Mouse (Mus musculus) hindbrain, embryonic 15.5 days (tissue): ENCODE measurements at regions not wholly inside any gene's neighbourhood (a gene's known extent, or its start where the extent isn't known, plus 50 kb on each side); places are given as distances from the start of the nearest gene placed in this dataset.
"Not testable (repeated sequence)": the region's sequence is repeated elsewhere in the genome, so short reads cannot be mapped to it uniquely, and the experiment has no call there.

ENCODE experiments used
- ATAC-seq: fragments of 200-750 bp; cut with Nextera tagmentation; 2 replicates; pipeline ENCODE4 v1.8.0; 2017; ENCODE audit warnings: low read depth, moderate number of reproducible peaks, moderate TSS enrichment; ENCODE audit not compliant: low FRiP score
- H3K27ac ChIP-seq: fragments of 300-500 bp; sonication (generic); replicated peaks from 2 replicates; pipeline ENCODE4 v1.5.1; 2015; ENCODE audit warnings: mild to moderate bottlenecking, inconsistent platforms
- H3K27me3 ChIP-seq: fragments of 300-500 bp; sonication (generic); 2 replicates; pipeline ENCODE4 v1.6.1; 2015; ENCODE audit warnings: control low read depth, inconsistent platforms
- H3K36me3 ChIP-seq: fragments of 300-500 bp; sonication (generic); 2 replicates; pipeline ENCODE4 v1.6.1; 2015; ENCODE audit warnings: control low read depth, inconsistent platforms
- H3K4me1 ChIP-seq: fragments of 300-500 bp; sonication (generic); replicated peaks from 2 replicates; pipeline ENCODE4 v1.6.1; 2015; ENCODE audit warnings: control low read depth, inconsistent platforms
- H3K4me2 ChIP-seq: fragments of 300-500 bp; sonication (generic); 2 replicates; pipeline ENCODE4 v1.6.1; 2015; ENCODE audit warnings: moderate library complexity, mild to moderate bottlenecking, inconsistent platforms
- H3K4me3 ChIP-seq: fragments of 300-500 bp; sonication (generic); 2 replicates; pipeline ENCODE4 v1.5.1; 2015; ENCODE audit warnings: mild to moderate bottlenecking, inconsistent platforms
- H3K9ac ChIP-seq: fragments of 300-500 bp; sonication (generic); 2 replicates; pipeline ENCODE4 v1.6.1; 2015; ENCODE audit warnings: inconsistent platforms
- H3K9me3 ChIP-seq: fragments of 300-500 bp; sonication (generic); 2 replicates; pipeline ENCODE4 v1.6.1; 2016; ENCODE audit warnings: control low read depth, inconsistent platforms
- WGBS: fragments of 180-500 bp; shearing (Covaris S2); methylation state at CpG from one replicate; pipeline ENCODE4 v1.1.7; 2015; 5-methylcytosine and 5-hydroxymethylcytosine counted together

DNA sequence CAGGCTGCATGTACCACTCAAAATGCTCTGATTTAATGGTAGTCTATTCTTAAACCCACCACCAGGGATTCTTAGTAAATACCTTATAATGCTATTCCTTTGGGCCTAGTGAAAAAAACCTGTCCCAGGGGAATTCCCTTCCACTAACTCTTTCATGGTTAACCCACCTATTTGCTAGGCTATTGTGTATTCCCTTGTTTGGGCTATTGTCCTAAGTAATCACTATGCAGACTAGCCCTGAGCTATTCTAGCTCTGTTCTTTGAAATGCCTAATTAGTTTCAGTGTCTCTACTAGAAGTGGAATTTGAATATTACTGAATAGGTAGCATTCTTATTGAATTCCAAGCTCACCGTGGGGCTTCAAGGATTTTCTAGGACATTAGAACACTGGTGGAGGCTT is 620.6 kb upstream of the Pom121l12 start:
- H3K4me2 ChIP-seq: no peak overlapping the region
- H3K9me3 ChIP-seq: no peaks in the 10 kb centered on the region
- H3K9ac ChIP-seq: no peak overlapping the region
- no peaks in the 10 kb centered on the region for H3K4me1 ChIP-seq
- H3K27ac ChIP-seq: no peak overlapping the region
- no peak overlapping the region for H3K4me3 ChIP-seq
- WGBS: 47% methylated on average over 1 of the region's 1 CpGs
- no peaks in the 10 kb centered on the region for H3K27me3 ChIP-seq
- no peaks in the 10 kb centered on the region for H3K36me3 ChIP-seq
- no peak for ATAC-seq

DNA sequence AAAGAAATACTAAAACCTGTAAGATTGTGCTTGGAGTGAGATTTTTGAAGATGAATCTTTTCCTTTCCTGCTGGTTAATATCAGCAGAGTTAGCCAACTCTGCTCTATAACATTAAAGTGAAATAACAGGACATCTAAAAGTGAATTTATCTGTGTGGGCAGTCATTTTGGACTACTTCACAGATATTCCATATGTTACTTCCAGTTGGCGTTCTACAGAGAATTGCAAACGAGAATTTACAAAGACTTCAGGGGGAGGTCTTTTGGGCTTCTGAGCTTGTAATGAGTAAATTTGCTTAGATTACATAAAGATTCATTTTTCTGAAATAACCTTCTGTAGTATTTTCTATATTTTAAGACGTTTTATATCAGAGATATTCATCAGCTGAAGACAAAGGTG is 582.4 kb upstream of the Pom121l12 start:
- H3K4me3 ChIP-seq: no peak overlapping the region
- H3K36me3 ChIP-seq: no peaks in the 10 kb centered on the region
- no peaks in the 10 kb centered on the region for H3K9me3 ChIP-seq
- no peak overlapping the region for H3K27ac ChIP-seq
- no peak for ATAC-seq
- H3K4me2 ChIP-seq: no peak overlapping the region
- no peaks in the 10 kb centered on the region for H3K27me3 ChIP-seq
- no peak overlapping the region for H3K9ac ChIP-seq
- no peaks in the 10 kb centered on the region for H3K4me1 ChIP-seq
- 75% methylated on average over 3 of the region's 3 CpGs for whole genome bisulfite sequencing

GRCm38 (mm10) chr11:14031412-14032122 is 567.5 kb upstream of the Pom121l12 start:
- ATAC-seq: peak; percentile 68; the same call in 1 of the 2 replicates
- H3K36me3 ChIP-seq: no peaks in the 10 kb centered on the region
- H3K4me3 ChIP-seq: no peak overlapping the region
- H3K4me2 ChIP-seq: no peak overlapping the region
- no peaks in the 10 kb centered on the region for H3K27me3 ChIP-seq
- no peaks in the 10 kb centered on the region for H3K9me3 ChIP-seq
- no peak overlapping the region for H3K27ac ChIP-seq
- H3K4me1 ChIP-seq: no peaks in the 10 kb centered on the region
- no peak overlapping the region for H3K9ac ChIP-seq

GRCm38 (mm10) chr11:14032498-14032897 is 566.6 kb upstream of the Pom121l12 start:
- H3K36me3 ChIP-seq, H3K9me3 ChIP-seq, H3K4me3 ChIP-seq, ATAC-seq, H3K4me2 ChIP-seq, H3K9ac ChIP-seq, H3K4me1 ChIP-seq, H3K27me3 ChIP-seq, H3K27ac ChIP-seq: not testable (repeated sequence)
- 95% methylated on average over 6 of the region's 6 CpGs for WGBS

- H3K4me1 ChIP-seq: no peaks in the 10 kb centered on the region
- H3K4me3 ChIP-seq: no peak overlapping the region
- no peaks in the 10 kb centered on the region for H3K9me3 ChIP-seq
- WGBS: 59% methylated on average over 3 of the region's 3 CpGs
- H3K36me3 ChIP-seq: no peaks in the 10 kb centered on the region
- no peak overlapping the region for H3K27ac ChIP-seq
- H3K27me3 ChIP-seq: no peaks in the 10 kb centered on the region
- no peak for ATAC-seq
- no peak overlapping the region for H3K4me2 ChIP-seq
- no peak overlapping the region for H3K9ac ChIP-seq
Observed at GRCm38 (mm10) chr11:14059118-14059517, 540.0 kb upstream of the Pom121l12 start.

GRCm38 (mm10) chr11:14072104-14072503 is 527.0 kb upstream of the Pom121l12 start:
- Histone ChIP-seq H3K4me3 (no peak overlapping the region), H3K9me3 (no peaks in the 10 kb centered on the region), H3K9ac (no peak overlapping the region), H3K27me3 (no peaks in the 10 kb centered on the region), H3K4me2 (no peak overlapping the region), H3K27ac (no peak overlapping the region), H3K36me3 (no peaks in the 10 kb centered on the region), H3K4me1 (no peaks in the 10 kb centered on the region)
- ATAC-seq: no peak

DNA sequence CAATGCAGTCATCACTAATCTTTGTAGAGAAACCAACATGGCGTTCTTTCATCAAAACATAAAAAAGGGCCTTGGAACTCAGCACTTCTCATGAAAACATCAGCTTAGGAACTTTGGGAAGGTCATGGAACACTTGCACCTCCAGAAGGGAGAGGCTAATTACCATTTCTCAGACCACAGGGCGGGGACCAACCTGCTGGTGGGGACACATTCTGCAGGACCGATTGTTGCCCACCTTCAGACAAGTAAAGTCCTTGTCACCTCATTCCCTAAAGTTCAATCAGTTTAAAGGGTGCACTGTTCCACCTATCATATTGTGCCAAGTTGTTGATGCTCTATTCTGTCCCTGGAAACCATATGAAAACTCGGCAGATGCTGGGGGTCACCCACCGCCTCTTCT is 526.5 kb upstream of the Pom121l12 start:
- no peak overlapping the region for H3K9ac ChIP-seq
- H3K27ac ChIP-seq: no peak overlapping the region
- no peaks in the 10 kb centered on the region for H3K4me1 ChIP-seq
- H3K27me3 ChIP-seq: no peaks in the 10 kb centered on the region
- H3K4me2 ChIP-seq: no peak overlapping the region
- H3K36me3 ChIP-seq: no peaks in the 10 kb centered on the region
- no peaks in the 10 kb centered on the region for H3K9me3 ChIP-seq
- no peak for ATAC-seq
- H3K4me3 ChIP-seq: no peak overlapping the region
- whole genome bisulfite sequencing: 84% methylated on average over 5 of the region's 5 CpGs
